In genomic region chr4:136829837-136830236, GRCm38 (mm10) we compare ENCODE assay signal across 8 mouse cellular contexts. TPM values are rescaled to one million over a fixed set of nuclear protein-coding genes. Genes with fewer than 3 reads are reported as not detected.
DNase-seq lines count a peak whose midpoint lies in the region; ATAC-seq and TF ChIP-seq lines count a peak whose summit lies in the region.

No protein-coding gene starts in this region.

- TF ChIP-seq CTCF in thymus, adult 2 months (IDR thresholded peaks at IDR 0.05; ENCODE audit: borderline replicate concordance, control insufficient read depth, extremely low read depth, insufficient read depth, low read length, poor library complexity), result no peak

- peak; percentile 28 for DNase-seq in cerebellum, adult 9-10 months
- no peak for DNase-seq in cerebellum, postnatal 14 days
- DNase-seq in thymus, postnatal 10 days (ENCODE audit: low spot score in 2 of 2), result peak; percentile 50 to 56
- no peak for DNase-seq in thymus, adult 2 months
- DNase-seq in lung, postnatal 4 days, result peak; percentile 41 to 51
- DNase-seq in thymus, postnatal 4 days, result peak; percentile 74

- H3K36me3 ChIP-seq in thymus, adult 2 months (ENCODE audit: control insufficient read depth, insufficient read depth, low read length), result no peaks in the 10 kb centered on the region

- no peak overlapping the region for H3K4me3 ChIP-seq in thymus, adult 2 months (ENCODE audit: control insufficient read depth, insufficient read depth, low read length)

- H3K4me1 ChIP-seq in thymus, adult 2 months (replicated peaks; ENCODE audit: control insufficient read depth, insufficient read depth, low read length), result peaks cover 69% of the 10 kb centered on the region

- no peaks in the 10 kb centered on the region for H3K27me3 ChIP-seq in thymus, adult 2 months (ENCODE audit: control insufficient read depth, insufficient read depth, low read length)

- no peak for TF ChIP-seq POLR2A in thymus, adult 2 months (IDR thresholded peaks at IDR 0.05; ENCODE audit: control insufficient read depth, extremely low read depth, insufficient read depth, low read length, poor library complexity)

- WGBS in thymus, adult 2 months, result 41% methylated on average over 9 of the region's 9 CpGs

- H3K27ac ChIP-seq in thymus, adult 2 months (ENCODE audit: control insufficient read depth, insufficient read depth, low read length), result no peak overlapping the region

- ATAC-seq in frontal cortex, adult (ENCODE audit: low TSS enrichment), result no peak
- ATAC-seq in erythroblast, adult 5-6 weeks (replicated peaks; ENCODE audit: low FRiP score, poor library complexity, severe bottlenecking), result no peak

RNA-seq across cellular contexts. Expression of gene Ephb2, which starts 6.0 kb away (rescaled TPM):
- 15.4 and 24.1 TPM in 2 replicates for polyA plus RNA-seq in thymus, adult 2 months (2012; rRNA removed)
- total RNA-seq in erythroblast, adult 5-6 weeks (2015; ENCODE audit: low replicate concordance), result not detected in 2 replicates
- 0.09 and 1.4 TPM in 2 replicates for total RNA-seq in erythroblast, adult 5-6 weeks (2017; ENCODE audit: low replicate concordance)

RNA-seq across cellular contexts. Expression of gene C1qb, which starts 56.1 kb away (rescaled TPM):
- polyA plus RNA-seq in thymus, adult 2 months (2012; rRNA removed), result 266 and 395 TPM in 2 replicates
- 65.4 and 84.5 TPM in 2 replicates for total RNA-seq in erythroblast, adult 5-6 weeks (2015; ENCODE audit: low replicate concordance)
- 20.3 and 29.7 TPM in 2 replicates for total RNA-seq in erythroblast, adult 5-6 weeks (2017; ENCODE audit: low replicate concordance)

Comparison
In these comparisons a context has a peak if more than half of its experiments do, and no peak if none do; other contexts are left out.
1. DNase-seq: peak in cerebellum, adult 9-10 months (single experiment), thymus, postnatal 10 days (2 of 2), lung, postnatal 4 days (2 of 2) and thymus, postnatal 4 days (single experiment); none in cerebellum, postnatal 14 days (0 of 2) and thymus, adult 2 months (single experiment).